Mouse (Mus musculus): ENCODE measurements at regions not wholly inside any gene's neighbourhood (a gene's known extent, or its start where the extent isn't known, plus 50 kb on each side); places are given as distances from the start of the nearest gene placed in this dataset.

DNA sequence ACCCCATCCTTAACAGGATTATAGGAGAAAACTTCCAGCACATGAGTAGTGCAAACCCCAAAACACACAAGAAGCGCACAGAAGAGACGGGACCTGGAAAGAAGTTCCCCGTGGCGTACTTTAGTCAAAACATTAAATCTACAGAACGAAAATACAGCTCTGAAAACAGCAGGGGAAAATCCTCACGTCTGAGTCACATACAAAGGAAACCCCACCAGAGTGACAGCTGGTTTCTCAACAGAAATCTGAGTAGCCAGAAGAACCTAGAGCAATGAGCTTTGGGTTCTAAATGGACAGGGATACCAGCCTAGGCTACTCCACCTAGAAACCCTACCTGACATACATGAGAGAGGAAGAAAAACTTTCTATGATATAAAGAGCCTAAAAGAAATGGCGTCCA lies 234.0 kb upstream of the Hs6st1 start:
- TF ChIP-seq GATA1 (IDR thresholded peaks at IDR 0.05; ENCODE audit: low read length) (no peak), TAL1 (IDR thresholded peaks at IDR 0.05; ENCODE audit: low read length) (no peak)

Data from erythroblast, embryonic 14.5 days (primary cell).